Mouse (Mus musculus) ES-E14 (cell line): ENCODE results near the gene Gpr137.

Source experiments
- CHD2 ChIP-seq: IDR thresholded peaks from 2 replicates; pipeline ENCODE4 v1.6.1; 2014; ENCODE audit warnings: mild to moderate bottlenecking, low read depth, low read length, inconsistent platforms
- HCFC1 ChIP-seq: IDR thresholded peaks from 2 replicates; pipeline ENCODE4 v1.6.1; 2012; ENCODE audit warnings: low read length, inconsistent platforms, borderline replicate concordance; ENCODE audit not compliant: insufficient read depth
- MAFK ChIP-seq: IDR thresholded peaks from 2 replicates; pipeline ENCODE4 v1.6.1; 2014; ENCODE audit warnings: mild to moderate bottlenecking, low read depth, low read length, inconsistent platforms; ENCODE audit not compliant: insufficient read depth
- ZC3H11A ChIP-seq: IDR thresholded peaks from 2 replicates; pipeline ENCODE4 v1.6.1; 2012; ENCODE audit warnings: low read depth, mild to moderate bottlenecking, inconsistent platforms, low read length, borderline replicate concordance
- ZNF384 ChIP-seq: IDR thresholded peaks from 2 replicates; pipeline ENCODE4 v1.6.1; 2012; ENCODE audit warnings: low read depth, low read length, inconsistent platforms

DNA sequence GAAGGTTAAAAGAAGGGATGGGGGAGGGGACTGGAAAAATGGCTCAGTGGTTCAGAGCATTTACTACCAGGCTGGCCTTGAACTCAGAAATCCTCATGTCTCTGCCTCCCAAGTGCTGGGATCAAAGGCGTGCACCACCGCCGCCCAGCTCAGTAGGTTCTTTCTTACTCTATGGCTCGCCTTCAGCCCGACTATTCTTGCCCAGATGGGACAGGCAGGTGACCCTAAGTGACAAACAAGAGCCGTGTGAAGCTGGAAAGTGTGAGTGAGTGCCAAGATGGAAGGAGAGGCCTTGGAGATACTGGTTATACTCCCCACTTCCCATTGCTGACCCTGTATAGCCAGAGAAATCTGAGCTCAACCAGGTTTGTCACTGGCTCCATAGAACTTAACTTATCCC is 1.4 kb upstream of the Gpr137 start:
- no peak for TF ChIP-seq ZC3H11A
- no peak for TF ChIP-seq CHD2
- TF ChIP-seq ZNF384: no peak
- no peak for TF ChIP-seq HCFC1
- no peak for TF ChIP-seq MAFK
